Mouse (Mus musculus): ENCODE data around the gene Nudt5. TPM values are rescaled to one million over a fixed set of nuclear protein-coding genes. Genes with fewer than 3 reads are reported as not detected.

The Nudt5 gene
- total and polyA plus RNA-seq, 3 experiments: 4.3 to 12.8 (median 12.4) TPM

- H3K27ac ChIP-seq: no peak overlapping the region
- no peaks in the 10 kb centered on the region; the same call in 1 of the 2 replicates for H3K4me1 ChIP-seq (ENCODE audit: control insufficient read depth, insufficient read depth, low read length)
- no peaks in the 10 kb centered on the region for H3K79me2 ChIP-seq (replicated peaks; ENCODE audit: control insufficient read depth, insufficient read depth, low read length)
- 29% methylated on average over 1 of the region's 1 CpGs for WGBS
- peak; percentile 57 for TF ChIP-seq CTCF (IDR thresholded peaks at IDR 0.05)
- TF ChIP-seq POLR2A (IDR thresholded peaks at IDR 0.05; ENCODE audit: insufficient read depth, low read depth, low read length): no peak
- no peak overlapping the region for H3K9ac ChIP-seq (ENCODE audit: low read depth, low read length)
- H3K36me3 ChIP-seq (ENCODE audit: control insufficient read depth, insufficient read depth, low read length): no peaks in the 10 kb centered on the region; the same call in 1 of the 2 replicates
- H3K27me3 ChIP-seq (ENCODE audit: control insufficient read depth, insufficient read depth, low read length): no peaks in the 10 kb centered on the region
- DNase-seq: no peak
- H3K4me3 ChIP-seq: no peak overlapping the region
- intact Hi-C loops (cut with DNase I): no loop called here
Measured at GRCm38 (mm10) chr2:5824213-5824612, 20.6 kb upstream of the Nudt5 start.

- DNase-seq: no peak
- Histone ChIP-seq H3K27ac (no peak overlapping the region), H3K27me3 (ENCODE audit: control insufficient read depth, insufficient read depth, low read length) (no peaks in the 10 kb centered on the region), H3K36me3 (ENCODE audit: control insufficient read depth, insufficient read depth, low read length) (no peaks in the 10 kb centered on the region; the same call in 1 of the 2 replicates), H3K79me2 (replicated peaks; ENCODE audit: control insufficient read depth, insufficient read depth, low read length) (no peaks in the 10 kb centered on the region), H3K4me3 (no peak overlapping the region), H3K9ac (ENCODE audit: low read depth, low read length) (no peak overlapping the region), H3K4me1 (ENCODE audit: control insufficient read depth, insufficient read depth, low read length) (no peaks in the 10 kb centered on the region; the same call in 1 of the 2 replicates)
- TF ChIP-seq CTCF (IDR thresholded peaks at IDR 0.05) (no peak), POLR2A (IDR thresholded peaks at IDR 0.05; ENCODE audit: insufficient read depth, low read depth, low read length) (no peak), EP300 (IDR thresholded peaks at IDR 0.05; ENCODE audit: insufficient read depth, low read depth, low read length) (no peak)
- intact Hi-C loops (cut with DNase I): no loop called here
- 59% methylated on average over 5 of the region's 5 CpGs for WGBS
Measured at GRCm38 (mm10) chr2:5824685-5825084, 20.1 kb upstream of the Nudt5 start.

- Histone ChIP-seq H3K27me3 (ENCODE audit: control insufficient read depth, insufficient read depth, low read length) (no peaks in the 10 kb centered on the region), H3K9ac (ENCODE audit: low read depth, low read length) (no peak overlapping the region), H3K4me1 (ENCODE audit: control insufficient read depth, insufficient read depth, low read length) (no peaks in the 10 kb centered on the region; the same call in 1 of the 2 replicates), H3K79me2 (replicated peaks; ENCODE audit: control insufficient read depth, insufficient read depth, low read length) (no peaks in the 10 kb centered on the region), H3K27ac (no peak overlapping the region), H3K36me3 (ENCODE audit: control insufficient read depth, insufficient read depth, low read length) (no peaks in the 10 kb centered on the region; the same call in 1 of the 2 replicates), H3K4me3 (no peak overlapping the region)
- no peak for DNase-seq
- intact Hi-C loops (cut with DNase I): no loop called here
- WGBS: 92% methylated on average over 5 of the region's 5 CpGs
- no peak for TF ChIP-seq POLR2A (IDR thresholded peaks at IDR 0.05; ENCODE audit: insufficient read depth, low read depth, low read length)
- TF ChIP-seq EP300 (IDR thresholded peaks at IDR 0.05; ENCODE audit: insufficient read depth, low read depth, low read length): no peak
- no peak for TF ChIP-seq CTCF (IDR thresholded peaks at IDR 0.05)
Measured at GRCm38 (mm10) chr2:5825265-5825913, 19.4 kb upstream of the Nudt5 start.

GRCm38 (mm10) chr2:5840815-5841214 lies 4.0 kb upstream of the Nudt5 start:
- no peak overlapping the region for H3K9ac ChIP-seq (ENCODE audit: low read depth, low read length)
- WGBS: 87% methylated on average over 11 of the region's 11 CpGs
- no peaks in the 10 kb centered on the region for H3K27me3 ChIP-seq (ENCODE audit: control insufficient read depth, insufficient read depth, low read length)
- TF ChIP-seq CTCF (IDR thresholded peaks at IDR 0.05) (no peak), POLR2A (IDR thresholded peaks at IDR 0.05; ENCODE audit: insufficient read depth, low read depth, low read length) (no peak), EP300 (IDR thresholded peaks at IDR 0.05; ENCODE audit: insufficient read depth, low read depth, low read length) (no peak)
- H3K27ac ChIP-seq: no peak overlapping the region
- H3K36me3 ChIP-seq (ENCODE audit: control insufficient read depth, insufficient read depth, low read length): no peaks in the 10 kb centered on the region
- no peak overlapping the region for H3K4me3 ChIP-seq
- peaks cover 9% of the 10 kb centered on the region for H3K79me2 ChIP-seq (replicated peaks; ENCODE audit: control insufficient read depth, insufficient read depth, low read length)
- intact Hi-C loops (cut with DNase I): no loop called here
- no peak for DNase-seq
- no peaks in the 10 kb centered on the region for H3K4me1 ChIP-seq (ENCODE audit: control insufficient read depth, insufficient read depth, low read length)

GRCm38 (mm10) chr2:5844181-5844872 lies 492 bp upstream of the Nudt5 start:
- Histone ChIP-seq H3K36me3 (ENCODE audit: control insufficient read depth, insufficient read depth, low read length) (peaks cover 4% of the 10 kb centered on the region; the same call in 1 of the 2 replicates), H3K9ac (ENCODE audit: low read depth, low read length) (peak overlapping the region; percentile 69), H3K4me1 (ENCODE audit: control insufficient read depth, insufficient read depth, low read length) (no peaks in the 10 kb centered on the region), H3K27ac (peak overlapping the region; percentile 93), H3K4me3 (peak overlapping the region; percentile 74), H3K27me3 (ENCODE audit: control insufficient read depth, insufficient read depth, low read length) (no peaks in the 10 kb centered on the region), H3K79me2 (replicated peaks; ENCODE audit: control insufficient read depth, insufficient read depth, low read length) (peaks cover 3% of the 10 kb centered on the region)
- no peak for DNase-seq
- 4% methylated on average over 23 of the region's 23 CpGs for WGBS
- no peak for TF ChIP-seq CTCF (IDR thresholded peaks at IDR 0.05)
- TF ChIP-seq POLR2A (IDR thresholded peaks at IDR 0.05; ENCODE audit: insufficient read depth, low read depth, low read length): no peak
- no peak for TF ChIP-seq EP300 (IDR thresholded peaks at IDR 0.05; ENCODE audit: insufficient read depth, low read depth, low read length)
- intact Hi-C loops (cut with DNase I): loop anchor here (2.0 kb wide), 1 partner anchor 106 kb away; the partner anchor contains the start of gene Upf2

- DNase-seq: no peak
Measured at GRCm38 (mm10) chr2:5845826-5846225, 1.0 kb downstream of the Nudt5 start.

More at GRCm38 (mm10) chr2:5845826-5846225, 1.0 kb downstream of the Nudt5 start:
- no peak for TF ChIP-seq POLR2A (IDR thresholded peaks at IDR 0.05; ENCODE audit: insufficient read depth, low read depth, low read length)
- TF ChIP-seq CTCF (IDR thresholded peaks at IDR 0.05): no peak
- TF ChIP-seq EP300 (IDR thresholded peaks at IDR 0.05; ENCODE audit: insufficient read depth, low read depth, low read length): no peak
- Histone ChIP-seq H3K4me1 (ENCODE audit: control insufficient read depth, insufficient read depth, low read length) (no peaks in the 10 kb centered on the region), H3K27ac (peak overlapping the region; percentile 93), H3K9ac (ENCODE audit: low read depth, low read length) (no peak overlapping the region), H3K4me3 (peak overlapping the region; percentile 74), H3K79me2 (replicated peaks; ENCODE audit: control insufficient read depth, insufficient read depth, low read length) (peaks cover 5% of the 10 kb centered on the region; the same call in 1 of the 2 replicates), H3K36me3 (ENCODE audit: control insufficient read depth, insufficient read depth, low read length) (peaks cover 4% of the 10 kb centered on the region; the same call in 1 of the 2 replicates), H3K27me3 (ENCODE audit: control insufficient read depth, insufficient read depth, low read length) (no peaks in the 10 kb centered on the region)
- WGBS: 13% methylated on average over 4 of the region's 4 CpGs
- intact Hi-C loops (cut with DNase I): loop anchor here (2.0 kb wide), 1 partner anchor 105 kb away; the partner anchor contains the start of gene Upf2

All from heart, adult 2 months (tissue).